Mouse (Mus musculus) E14TG2a.4 (cell line): ENCODE data around the gene Morc1.

Experiments
- CTCF ChIP-seq: conservative IDR thresholded peaks from 2 replicates; pipeline ENCODE4 v1.5.1; 2014; ENCODE audit warnings: low read length
- POU5F1 ChIP-seq: IDR thresholded peaks from 2 replicates; pipeline ENCODE4 v1.6.1; 2014; ENCODE audit warnings: low read length, borderline replicate concordance

- no peak for TF ChIP-seq CTCF
- TF ChIP-seq POU5F1, result no peak
Observed at GRCm38 (mm10) chr16:48479266-48479848, 48.3 kb downstream of the Morc1 start.
